Mouse (Mus musculus) megakaryocyte, embryonic 14.5 days (primary cell): ENCODE data around the gene Hnrnpa2b1.

Experiments used
- FLI1 ChIP-seq: IDR thresholded peaks from 2 replicates; pipeline ENCODE4 v1.6.1; 2012; ENCODE audit warnings: low read length, inconsistent platforms, mixed read lengths
- GATA1 ChIP-seq: IDR thresholded peaks from 3 replicates; pipeline ENCODE4 v1.6.1; 2012; ENCODE audit warnings: mixed read lengths, low read length, inconsistent platforms, borderline replicate concordance

DNA sequence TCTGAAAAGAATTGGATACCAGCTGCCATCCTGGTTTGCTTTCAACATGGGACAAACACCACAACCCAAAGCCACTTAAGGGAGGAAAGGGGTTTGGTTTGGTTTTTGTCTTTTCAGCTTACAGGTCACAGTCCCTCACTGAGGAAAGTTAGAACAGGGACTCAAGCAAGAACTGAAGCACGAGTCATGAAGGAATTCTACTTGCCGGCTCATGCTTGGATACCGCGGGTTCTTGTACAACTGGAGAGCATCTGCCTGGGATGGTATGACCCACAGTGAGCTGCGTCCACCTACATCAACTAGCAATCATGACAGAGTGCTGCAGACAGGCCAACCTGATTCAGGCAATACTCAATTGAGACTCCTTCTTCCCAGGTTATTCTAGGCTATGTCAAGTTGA is 17.0 kb upstream of the Hnrnpa2b1 start:
- no peak for TF ChIP-seq FLI1
- TF ChIP-seq GATA1: no peak
